Mouse (Mus musculus) C2C12 (cell line): Measurements from ENCODE around the gene Upp2.

Source experiments
- CTCF ChIP-seq: IDR thresholded peaks from one replicate; pipeline ENCODE4 v1.5.1; 2011; ENCODE audit not compliant: control insufficient read depth, insufficient read depth, insufficient read length
- MAX ChIP-seq: IDR thresholded peaks from one replicate; pipeline ENCODE4 v1.6.1; 2011; ENCODE audit warnings: mild to moderate bottlenecking, control low read depth
- MYOD1 ChIP-seq: IDR thresholded peaks from one replicate; pipeline ENCODE4 v1.6.1; 2011; ENCODE audit warnings: low read depth; ENCODE audit not compliant: control insufficient read depth, insufficient read length
- MYOG ChIP-seq: IDR thresholded peaks from one replicate; pipeline ENCODE4 v1.6.1; 2011; ENCODE audit not compliant: control insufficient read depth, insufficient read length; ENCODE audit errors: extremely low read depth

- TF ChIP-seq CTCF (no peak), MAX (no peak), MYOD1 (no peak), MYOG (no peak)
These were observed 22.7 kb upstream of the Upp2 start for GRCm38 (mm10) chr2:58544368-58544767.
